Mouse (Mus musculus) adrenal gland, postnatal 10 days (tissue): ENCODE results near the gene Arhgap44. TPM values are rescaled to one million over a fixed set of nuclear protein-coding genes. Genes with fewer than 3 reads are reported as not detected.

ENCODE experiments used
- DNase-seq: peaks from one replicate; pipeline ENCODE4 v3.0.0; 2021; ENCODE audit warnings: mixed read lengths
- long read RNA-seq, 2 experiments: library from polyadenylated mRNA; stranded (forward); transcript quantifications; one replicate each; pipeline ENCODE4 v2.0.0; 2021
- total RNA-seq, 2 experiments: library from RNA; stranded (reverse); gene quantifications; 2 replicates each; pipeline ENCODE4 v1.2.3; 2021

Arhgap44 gene
- total RNA-seq, result 1 to 10 TPM; 7.5 to 8.7 TPM
- long read RNA-seq, experiment 1, partial matches to known transcripts, result 0 of 1 reads
- long read RNA-seq, experiment 1, other reads (novel, unspliced or antisense), result 1 of 1 reads
- long read RNA-seq, experiment 2, full-length matches to known transcripts, result 1 of 3 reads
- long read RNA-seq, experiment 2, partial matches to known transcripts, result 1 of 3 reads
- long read RNA-seq, experiment 2, other reads (novel, unspliced or antisense), result 1 of 3 reads

GRCm38 (mm10) chr11:65162767-65163120 lies at the start of gene Arhgap44:
Arhgap44 (minus strand) TSS chr11:65162961.
- peak; percentile 85 for DNase-seq

- DNase-seq, result no peak
Measured at GRCm38 (mm10) chr11:65211701-65212100, 48.9 kb upstream of the Arhgap44 start.

- peak; percentile 27 for DNase-seq
Measured at GRCm38 (mm10) chr11:65209441-65209840, 46.7 kb upstream of the Arhgap44 start.

GRCm38 (mm10) chr11:65205306-65205705 lies 42.5 kb upstream of the Arhgap44 start:
- DNase-seq, result no peak

- DNase-seq, result no peak
Measured at GRCm38 (mm10) chr11:65204651-65205050, 41.9 kb upstream of the Arhgap44 start.

- no peak for DNase-seq
Measured at GRCm38 (mm10) chr11:65203020-65203419, 40.3 kb upstream of the Arhgap44 start.

GRCm38 (mm10) chr11:65202236-65202635 lies 39.5 kb upstream of the Arhgap44 start:
- no peak for DNase-seq

GRCm38 (mm10) chr11:65198026-65198425 lies 35.3 kb upstream of the Arhgap44 start:
- no peak for DNase-seq

- DNase-seq, result peak; percentile 85
Measured at GRCm38 (mm10) chr11:65197280-65197679, 34.5 kb upstream of the Arhgap44 start.

- DNase-seq, result no peak
Measured at GRCm38 (mm10) chr11:65186974-65187373, 24.2 kb upstream of the Arhgap44 start.

GRCm38 (mm10) chr11:65185114-65185513 lies 22.4 kb upstream of the Arhgap44 start:
- no peak for DNase-seq

- DNase-seq, result peak; percentile 16
Measured at GRCm38 (mm10) chr11:65170121-65170750, 7.5 kb upstream of the Arhgap44 start.

- DNase-seq, result no peak
Measured at GRCm38 (mm10) chr11:65161881-65162766, 637 bp downstream of the Arhgap44 start.

GRCm38 (mm10) chr11:65160991-65161880 lies 1.5 kb downstream of the Arhgap44 start:
- no peak for DNase-seq

- no peak for DNase-seq
Measured at GRCm38 (mm10) chr11:65159791-65160190, 3.0 kb downstream of the Arhgap44 start, which contains the start of gene 1700086D15Rik. 1700086D15Rik (minus strand) TSS chr11:65159891.

GRCm38 (mm10) chr11:65158658-65158990 lies 4.1 kb downstream of the Arhgap44 start:
- no peak for DNase-seq

GRCm38 (mm10) chr11:65157966-65158657 lies 4.6 kb downstream of the Arhgap44 start:
- DNase-seq, result no peak

- no peak for DNase-seq
Measured at GRCm38 (mm10) chr11:65153006-65153405, 9.8 kb downstream of the Arhgap44 start.

GRCm38 (mm10) chr11:65148441-65148840 lies 14.3 kb downstream of the Arhgap44 start:
- no peak for DNase-seq

GRCm38 (mm10) chr11:65142838-65143417 lies 19.8 kb downstream of the Arhgap44 start:
- DNase-seq, result no peak

GRCm38 (mm10) chr11:65139030-65139429 lies 23.7 kb downstream of the Arhgap44 start:
- DNase-seq, result no peak
